Mouse (Mus musculus): Measurements from ENCODE around the gene Aurkb. TPM values are rescaled to one million over a fixed set of nuclear protein-coding genes. Genes with fewer than 3 reads are reported as not detected.
A peak's percentile ranks its signal among the peaks of the same experiment; 100 is the strongest.
"Not testable (repeated sequence)": the region's sequence is repeated elsewhere in the genome, so short reads cannot be mapped to it uniquely, and the experiment has no call there.

Aurkb gene
- total RNA-seq, 2 experiments from 2014 or later = 1.0 to 1.1 TPM

- no peak for DNase-seq
Observed at GRCm38 (mm10) chr11:69080855-69081222, 35.4 kb downstream of the Aurkb start.

- no peak for DNase-seq
Observed at GRCm38 (mm10) chr11:69081613-69082012, 36.2 kb downstream of the Aurkb start.

DNA sequence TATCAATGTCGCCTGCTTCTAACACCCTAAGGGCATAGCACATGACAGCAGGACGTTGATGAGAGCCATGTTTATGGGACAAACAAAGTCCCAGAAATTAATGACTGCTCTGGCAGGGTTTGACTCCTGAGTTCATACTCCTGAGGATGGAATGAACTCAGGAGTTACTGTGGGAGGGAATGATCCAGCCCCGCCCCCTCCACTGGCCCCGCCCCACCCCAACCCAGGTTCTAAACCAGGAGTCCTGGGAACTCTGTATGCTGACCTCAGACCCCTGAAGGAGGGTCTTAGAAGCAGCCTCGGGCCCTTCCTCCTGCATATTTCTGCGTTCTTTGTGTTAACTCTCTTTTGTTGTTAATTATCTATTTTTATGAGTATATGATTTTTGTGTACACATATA, 40.2 kb downstream of the Aurkb start:
- no peak for DNase-seq

- DNase-seq = no peak
Observed at GRCm38 (mm10) chr11:69086390-69086789, 40.9 kb downstream of the Aurkb start.

- no peak for DNase-seq
Observed at GRCm38 (mm10) chr11:69087082-69087481, 41.6 kb downstream of the Aurkb start.

- DNase-seq = no peak
Observed at GRCm38 (mm10) chr11:69087597-69087996, 42.1 kb downstream of the Aurkb start.

GRCm38 (mm10) chr11:69088103-69088855, 42.8 kb downstream of the Aurkb start, which contains the start of gene Vamp2:
TSS of gene Vamp2 (plus strand) at chr11:69088490.
- DNase-seq = peak; percentile 90 to 91

DNA sequence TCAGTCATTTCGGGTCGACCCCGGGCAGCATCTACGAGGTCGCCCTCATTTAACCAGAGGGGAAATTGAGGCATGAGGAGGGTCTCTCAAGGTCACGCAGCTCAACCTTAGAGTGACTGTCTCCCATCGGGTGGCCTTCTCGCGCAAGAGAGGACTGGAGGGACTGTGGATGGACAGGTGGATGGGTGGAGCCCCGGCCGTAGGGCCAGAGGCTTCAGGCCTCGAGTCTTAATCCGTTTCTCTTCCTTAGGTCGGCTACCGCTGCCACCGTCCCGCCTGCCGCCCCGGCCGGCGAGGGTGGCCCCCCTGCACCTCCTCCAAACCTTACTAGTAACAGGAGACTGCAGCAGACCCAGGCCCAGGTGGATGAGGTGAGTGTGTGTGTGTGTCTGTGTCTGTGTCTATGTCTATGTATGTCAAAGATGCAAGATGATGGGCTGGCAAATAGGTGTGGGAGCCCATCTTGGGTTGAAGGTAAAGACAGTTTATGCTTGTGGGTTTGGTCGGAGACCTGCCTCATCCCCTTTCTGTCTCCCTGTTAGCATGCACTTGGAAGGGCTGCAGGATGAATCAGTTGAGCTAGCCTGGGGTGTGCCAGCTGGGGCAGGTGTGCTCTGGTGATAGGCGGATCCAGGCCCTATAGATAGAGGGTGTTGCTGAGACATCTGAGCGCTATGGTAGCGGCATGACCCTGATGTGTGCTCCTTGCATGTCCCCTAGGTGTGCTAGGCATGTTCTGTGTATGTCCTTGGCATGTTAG, 43.6 kb downstream of the Aurkb start:
- no peak for DNase-seq

- DNase-seq = no peak
Observed at GRCm38 (mm10) chr11:69089616-69090290, 44.3 kb downstream of the Aurkb start.

- no peak for DNase-seq
Observed at GRCm38 (mm10) chr11:69090367-69090766, 44.9 kb downstream of the Aurkb start.

- DNase-seq = no peak
Observed at GRCm38 (mm10) chr11:69091566-69092385, 46.3 kb downstream of the Aurkb start.

GRCm38 (mm10) chr11:69092386-69092751, 46.9 kb downstream of the Aurkb start:
- DNase-seq = peak; percentile 72 to 80

- no peak for DNase-seq
Observed at GRCm38 (mm10) chr11:69092871-69093270, 47.4 kb downstream of the Aurkb start.

- DNase-seq = not testable (repeated sequence)
Observed at GRCm38 (mm10) chr11:69093856-69094255, 48.4 kb downstream of the Aurkb start.

- DNase-seq = peak; percentile 100
Observed at GRCm38 (mm10) chr11:69094697-69095429, 49.4 kb downstream of the Aurkb start, which contains the start of gene Per1. TSS of gene Per1 (plus strand) at chr11:69095217.

GRCm38 (mm10) chr11:69095511-69096231, 50.2 kb downstream of the Aurkb start:
- no peak for DNase-seq

DNA sequence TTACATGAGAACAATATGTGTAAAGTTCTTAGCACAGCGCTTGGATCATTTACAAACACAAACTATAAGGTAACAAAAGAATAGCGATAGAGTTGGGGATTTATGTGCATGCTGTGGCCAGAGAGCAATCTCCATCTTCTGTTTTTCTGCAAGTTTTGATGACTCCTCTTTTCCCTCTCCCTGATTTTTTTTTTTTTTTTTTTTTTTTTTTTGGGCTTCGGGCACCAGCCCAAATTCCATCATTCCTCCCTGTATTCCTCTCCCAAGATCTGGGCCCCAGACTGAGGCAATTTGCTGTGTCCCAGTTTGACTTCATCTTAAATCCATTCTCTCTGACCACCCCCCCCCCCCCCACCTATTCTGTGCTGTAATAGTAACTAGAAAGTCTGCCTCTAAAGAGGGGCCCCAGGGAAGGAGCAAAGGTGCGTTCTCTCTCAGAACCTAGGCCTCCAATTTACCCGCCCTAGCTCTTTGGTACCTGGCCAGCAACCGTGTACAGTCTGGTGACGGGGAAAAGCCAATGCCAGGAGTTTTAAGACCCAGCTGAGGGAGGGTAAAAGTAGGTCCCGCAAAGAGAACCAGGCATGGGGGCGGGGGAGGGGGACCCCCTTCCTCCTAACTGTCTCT, 51.0 kb downstream of the Aurkb start:
- DNase-seq = no peak

DNA sequence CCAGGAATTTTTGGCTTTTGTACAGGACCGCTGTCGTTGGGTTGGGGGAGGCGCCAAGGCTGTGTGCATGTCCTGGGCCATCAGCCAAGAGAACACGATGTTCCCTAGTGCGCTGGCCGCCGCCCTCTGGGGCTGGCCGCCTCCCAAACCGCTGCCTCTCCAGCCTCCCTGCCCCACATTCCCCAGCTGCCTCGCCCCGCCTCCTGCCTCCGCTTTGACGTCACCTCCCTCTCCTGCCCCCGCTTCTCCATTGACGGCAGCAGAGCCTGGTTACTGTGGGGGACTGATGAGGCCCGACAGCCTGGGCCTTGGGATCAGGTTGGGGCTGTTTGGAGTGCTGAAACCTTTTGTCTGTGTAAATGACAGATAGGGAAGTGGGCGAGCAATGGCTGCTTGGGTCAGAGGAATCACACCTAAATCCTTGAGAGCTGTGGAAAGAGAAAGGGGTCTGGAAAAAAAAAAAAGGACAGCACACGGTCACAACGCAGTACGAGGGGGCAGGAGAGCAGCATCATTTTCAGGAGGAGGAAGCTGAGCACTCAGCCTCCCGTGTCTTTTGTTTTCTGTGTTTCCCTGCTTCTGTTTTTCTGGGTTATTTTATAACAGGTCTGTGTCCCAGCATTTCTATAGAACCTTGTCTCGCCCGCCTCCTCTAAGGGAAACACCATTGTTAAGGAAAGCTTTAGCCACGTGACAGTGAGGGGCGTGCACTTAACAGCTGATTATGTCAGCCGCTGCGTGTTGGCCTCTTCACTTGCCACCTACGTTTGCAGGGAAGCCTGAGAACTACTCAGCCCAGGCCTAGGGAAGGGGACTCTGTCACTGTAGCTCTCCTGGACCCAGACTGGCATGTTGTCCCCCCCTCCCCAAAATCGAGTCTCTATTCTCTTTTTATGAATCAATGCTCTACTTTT, 51.8 kb downstream of the Aurkb start:
- peak; percentile 96 to 97 for DNase-seq

Measured in layer of hippocampus, postnatal 36 days (tissue).